Comparison of ENCODE assay signal across 12 mouse cellular contexts in the genomic region with DNA sequence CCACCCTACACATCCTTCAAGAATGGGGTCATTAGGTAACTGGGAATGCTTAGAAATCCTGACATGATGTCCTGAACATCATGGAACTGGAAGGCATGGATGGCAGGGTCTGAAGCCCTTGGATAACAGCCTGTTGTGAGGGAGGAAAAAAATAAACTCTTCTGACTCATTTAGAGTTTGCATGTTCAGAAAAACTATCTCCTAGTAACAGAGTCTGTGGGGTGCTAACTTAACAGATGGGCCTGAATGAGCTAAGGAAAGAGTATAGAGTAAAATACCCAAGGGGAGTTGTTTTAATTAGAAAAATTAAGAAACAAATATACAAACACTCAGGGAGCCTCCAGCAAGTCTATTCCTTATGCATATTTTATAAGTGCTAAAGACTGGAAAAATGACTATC.
"Had no signal": no experiment of that assay in that cellular context is flagged by ENCODE, and none has a peak within 500 bp of the region (broad histone marks: within the 10 kb centered on the region; RNA-seq: fewer than 3 reads in every experiment).

No protein-coding gene starts in this region.

- H3K9ac ChIP-seq: liver, embryonic 13.5 days had no signal

- H3K4me2 ChIP-seq: liver, embryonic 13.5 days; midbrain, embryonic 11.5 days had no signal

- H3K27me3 ChIP-seq: liver, embryonic 13.5 days had no signal

- H3K27ac ChIP-seq: kidney, postnatal 0 days; liver, embryonic 13.5 days had no signal

- H3K4me3 ChIP-seq: liver, embryonic 13.5 days had no signal

- H3K4me1 ChIP-seq: liver, embryonic 13.5 days had no signal

- H3K9me3 ChIP-seq: liver, embryonic 13.5 days had no signal

- DNase-seq: kidney, adult 2 months; kidney, postnatal 25 days; liver, embryonic 13.5 days; lung, adult 2 months; lung, postnatal 14 days; lung, postnatal 4 days; midbrain, embryonic 14.5 days; thymus, adult 2 months; thymus, postnatal 14 days; thymus, postnatal 4 days had no signal

- H3K36me3 ChIP-seq: liver, embryonic 13.5 days had no signal
